ENCODE assay signal across 8 mouse cellular contexts in genomic region chr7:111028281-111029045, GRCm38 (mm10). TPM values are rescaled to one million over a fixed set of nuclear protein-coding genes. Genes with fewer than 3 reads are reported as not detected.
DNase-seq lines count a peak whose midpoint lies in the region; ATAC-seq and TF ChIP-seq lines count a peak whose summit lies in the region.

TSS of gene Ctr9 (plus strand) at chr7:111028951.

- H3K27me3 ChIP-seq in heart, embryonic 10.5 days (ENCODE audit: insufficient read depth, poor library complexity, severe bottlenecking), result no peaks in the 10 kb centered on the region
- no peaks in the 10 kb centered on the region for H3K27me3 ChIP-seq in kidney, embryonic 15.5 days

- H3K36me3 ChIP-seq in heart, embryonic 10.5 days, result peaks cover 28% of the 10 kb centered on the region
- peaks cover 29% of the 10 kb centered on the region for H3K36me3 ChIP-seq in kidney, embryonic 15.5 days

- peaks cover 28% of the 10 kb centered on the region for H3K4me1 ChIP-seq in bone marrow macrophage, adult 2 months (ENCODE audit: control insufficient read depth, insufficient read depth, low read length)
- H3K4me1 ChIP-seq in embryonic fibroblast, embryonic 13.5 days (ENCODE audit: control insufficient read depth, insufficient read depth, low read length), result peaks cover 2% of the 10 kb centered on the region; the same call in 1 of the 2 replicates
- H3K4me1 ChIP-seq in heart, embryonic 10.5 days, result peaks cover 23% of the 10 kb centered on the region
- H3K4me1 ChIP-seq in kidney, embryonic 15.5 days, result peaks cover 18% of the 10 kb centered on the region

- peak within 1 kb of the TSS; percentile 78 for H3K27ac ChIP-seq in bone marrow macrophage, adult 2 months (ENCODE audit: insufficient read depth, low read depth, low read length)
- H3K27ac ChIP-seq in embryonic fibroblast, embryonic 13.5 days (ENCODE audit: insufficient read depth, low read length), result peak within 1 kb of the TSS; percentile 86
- peak within 1 kb of the TSS; percentile 97 for H3K27ac ChIP-seq in heart, embryonic 10.5 days
- H3K27ac ChIP-seq in kidney, embryonic 15.5 days, result peak within 1 kb of the TSS; percentile 93

- H3K9ac ChIP-seq in kidney, embryonic 15.5 days, result peak within 1 kb of the TSS; percentile 67

- no peak for TF ChIP-seq POLR2A in bone marrow macrophage, adult 2 months (IDR thresholded peaks at IDR 0.05; ENCODE audit: borderline replicate concordance, low read depth, low read length)
- TF ChIP-seq POLR2A in embryonic fibroblast, embryonic 13.5 days (IDR thresholded peaks at IDR 0.05; ENCODE audit: low read depth, low read length), result peak; percentile 91

- peak within 1 kb of the TSS; percentile 63 for H3K4me2 ChIP-seq in kidney, embryonic 15.5 days

- ATAC-seq in kidney, embryonic 15.5 days (replicated peaks; ENCODE audit: low FRiP score), result peak; percentile 97
- peak; percentile 95 for ATAC-seq in monocyte, adult 5-6 weeks (replicated peaks; ENCODE audit: insufficient number of reproducible peaks, low FRiP score, low TSS enrichment, poor library complexity, severe bottlenecking)

- WGBS in heart, embryonic 10.5 days, result 8% methylated on average over 45 of the region's 45 CpGs
- WGBS in kidney, embryonic 15.5 days, result 6% methylated on average over 45 of the region's 45 CpGs

- no peaks in the 10 kb centered on the region for H3K9me3 ChIP-seq in heart, embryonic 10.5 days
- no peaks in the 10 kb centered on the region for H3K9me3 ChIP-seq in kidney, embryonic 15.5 days (replicated peaks)

- no peak for TF ChIP-seq CTCF in bone marrow macrophage, adult 2 months (IDR thresholded peaks at IDR 0.05; ENCODE audit: low read depth, low read length)
- TF ChIP-seq CTCF in embryonic fibroblast, embryonic 13.5 days (IDR thresholded peaks at IDR 0.05; ENCODE audit: borderline replicate concordance, insufficient read depth, low read length), result no peak

- peak; percentile 94 for DNase-seq in A20 (ENCODE audit: low read depth, low spot score)
- DNase-seq in heart, embryonic 10.5 days (ENCODE audit: low spot score), result peak; percentile 96
- peak; percentile 94 for DNase-seq in liver
- peak; percentile 93 to 96 for DNase-seq in spleen, postnatal 4 days (ENCODE audit: low spot score in 2 of 2)

- H3K4me3 ChIP-seq in bone marrow macrophage, adult 2 months (ENCODE audit: insufficient read depth, low read length), result peak within 1 kb of the TSS; percentile 85
- H3K4me3 ChIP-seq in embryonic fibroblast, embryonic 13.5 days (ENCODE audit: insufficient read depth, low read length), result peak within 1 kb of the TSS; percentile 63
- H3K4me3 ChIP-seq in heart, embryonic 10.5 days, result peak within 1 kb of the TSS; percentile 84
- H3K4me3 ChIP-seq in kidney, embryonic 15.5 days (replicated peaks), result peak within 1 kb of the TSS; percentile 78

RNA-seq across cellular contexts. Expression of gene Ctr9, which starts in this region (rescaled TPM):
- polyA plus RNA-seq in bone marrow macrophage, adult 2 months (2012; ENCODE audit: insufficient read depth, insufficient read length, missing spikeins), result 24.0 and 28.8 TPM in 2 replicates
- polyA plus RNA-seq in embryonic fibroblast, embryonic 13.5 days (2011; ENCODE audit: insufficient read length, low read depth, missing spikeins), result 41.9 and 42.3 TPM in 2 replicates
- 52.3 and 63.1 TPM in 2 replicates for polyA plus RNA-seq in heart, embryonic 10.5 days (2016; fragmentation: Nextera tagmentation; extraction: Ambion mirVana)
- 71.6 and 78.1 TPM in 2 replicates for polyA plus RNA-seq in kidney, embryonic 15.5 days (2015; fragmentation: Nextera tagmentation; extraction: Ambion mirVana)
- 45.3 to 55.4 TPM (median 55.0 TPM) in 3 replicates for total RNA-seq in monocyte, adult 5-6 weeks (2017)

Comparison
In these comparisons a context has a peak if more than half of its experiments do, and no peak if none do; other contexts are left out.
1. Peak in every context shown above with its lines: DNase-seq, ATAC-seq, H3K4me3 ChIP-seq and H3K27ac ChIP-seq.